Mouse (Mus musculus) T-helper 17 cell (primary cell): ENCODE measurements around the gene Fabp1.

Source experiments
- in situ Hi-C, 2 experiments: fragments of 300-600 bp; cut with MboI, MseI; formaldehyde crosslinking; loops; 1 replicate in 1 of 2; 2 replicates in 1 of 2; pipeline ENCODE4 v1.15.1; 2025; ENCODE audit warnings: high pct_unique_total_duplicates in 2 of 2

The Fabp1 gene

GRCm38 (mm10) chr6:71208691-71209090 is 9.1 kb downstream of the Fabp1 start:
- in situ Hi-C loops = no loop called here

- in situ Hi-C loops = no loop called here
Measured at GRCm38 (mm10) chr6:71211917-71212316, 12.3 kb downstream of the Fabp1 start.

DNA sequence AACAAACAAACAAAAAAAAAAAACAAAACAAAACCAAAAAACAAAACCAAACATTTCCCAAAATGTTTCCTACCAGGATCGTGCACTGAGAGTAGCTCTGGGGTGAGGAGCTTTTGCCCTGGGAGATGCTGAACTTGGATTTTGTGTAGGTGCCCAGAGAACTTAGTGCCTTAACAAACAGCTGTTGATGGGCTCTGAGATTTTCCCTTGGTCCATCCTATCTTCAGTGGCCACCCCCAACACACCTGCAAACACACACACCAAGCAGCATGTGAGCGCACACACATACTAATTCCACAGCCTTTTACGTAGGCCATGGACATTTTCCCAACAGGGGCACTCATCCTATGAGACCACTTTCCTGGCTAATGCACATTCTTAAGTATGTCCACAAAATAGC is 12.8 kb downstream of the Fabp1 start:
- in situ Hi-C loops = no loop called here

DNA sequence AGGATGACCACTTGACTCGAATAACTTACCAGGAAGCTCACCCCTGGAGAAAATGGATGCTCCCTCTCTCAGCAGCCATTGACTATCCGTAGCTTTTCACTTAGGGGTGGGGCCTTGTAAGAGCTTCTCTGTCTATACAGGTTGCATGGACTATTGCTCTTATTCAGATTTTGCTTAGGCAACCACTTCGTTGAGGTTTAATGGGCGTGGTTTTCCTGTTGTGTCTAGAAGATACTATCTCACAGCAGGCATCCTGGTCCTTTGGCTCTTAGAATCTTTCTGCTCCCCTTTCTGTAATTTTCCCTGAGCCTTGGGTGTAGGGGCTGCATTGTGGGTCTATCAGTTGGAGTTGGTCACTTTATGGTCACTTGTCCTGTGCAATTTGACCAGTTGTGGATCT is 21.9 kb downstream of the Fabp1 start:
- in situ Hi-C loops = no loop called here

- in situ Hi-C loops = no loop called here
Measured at GRCm38 (mm10) chr6:71224184-71224943, 24.7 kb downstream of the Fabp1 start.

DNA sequence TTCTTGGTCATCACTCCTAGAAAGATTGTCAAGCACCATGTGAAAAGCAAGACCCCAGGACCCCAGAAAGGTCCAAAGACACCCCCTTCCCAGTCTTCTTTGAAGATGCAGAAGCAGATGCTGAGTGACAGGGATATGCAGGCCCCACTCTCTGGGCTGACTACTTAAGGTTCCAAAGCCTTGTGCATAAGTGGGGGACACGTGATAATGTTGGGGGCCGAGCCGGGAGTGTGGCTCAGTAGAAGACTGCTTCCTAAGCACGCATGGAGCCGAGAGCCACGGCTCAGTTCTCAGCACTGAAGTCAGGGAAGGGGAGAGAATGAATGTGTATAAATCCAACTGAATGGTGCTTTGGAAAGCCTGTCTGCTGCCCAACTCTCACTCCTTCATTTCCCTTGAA is 26.9 kb downstream of the Fabp1 start:
- in situ Hi-C loops = no loop called here

GRCm38 (mm10) chr6:71227157-71227770 is 27.6 kb downstream of the Fabp1 start:
- in situ Hi-C loops = no loop called here

DNA sequence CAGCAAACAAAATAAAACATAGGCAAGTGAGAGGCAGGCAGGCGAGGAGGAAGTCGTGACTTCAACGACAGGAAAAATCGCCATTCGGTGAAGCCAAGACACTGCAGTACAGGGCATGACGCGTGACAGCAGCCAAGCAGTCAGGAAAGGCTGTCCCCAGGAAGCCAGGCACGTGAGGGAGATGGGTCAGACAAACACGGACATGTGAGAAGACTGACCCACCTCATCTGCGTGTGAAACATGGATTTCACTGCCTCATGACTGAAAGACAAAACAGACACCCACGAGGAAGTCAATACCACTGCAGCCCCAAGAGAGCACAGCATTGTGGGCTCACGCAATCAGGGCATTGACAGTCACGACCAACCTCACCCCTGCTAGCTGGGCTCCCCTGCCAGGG is 35.5 kb downstream of the Fabp1 start:
- in situ Hi-C loops = no loop called here

- in situ Hi-C loops = no loop called here
Measured at GRCm38 (mm10) chr6:71235944-71236343, 36.3 kb downstream of the Fabp1 start.

DNA sequence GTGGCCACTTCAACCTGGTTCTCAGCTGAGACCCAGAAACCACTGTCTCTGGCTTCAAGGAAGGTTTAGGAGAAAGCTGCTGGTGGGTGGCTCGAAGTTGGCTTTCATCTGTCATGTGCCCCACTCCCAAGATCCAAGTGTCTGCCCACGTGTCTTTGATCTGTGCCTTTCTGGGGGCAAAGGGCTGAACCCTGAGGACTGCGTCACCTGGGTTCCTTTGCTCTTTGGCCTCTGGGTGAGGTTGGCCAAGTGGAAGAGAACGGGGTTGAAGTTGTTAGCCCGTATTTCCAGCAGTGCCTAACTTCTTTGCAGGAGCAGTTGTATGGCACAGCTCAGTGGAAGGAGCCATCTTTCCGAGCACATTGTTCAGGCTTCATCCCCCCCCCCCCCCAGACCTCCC is 36.9 kb downstream of the Fabp1 start:
- in situ Hi-C loops = no loop called here

- in situ Hi-C loops = no loop called here
Measured at GRCm38 (mm10) chr6:71237031-71237431, 37.4 kb downstream of the Fabp1 start.

- in situ Hi-C loops = no loop called here
Measured at GRCm38 (mm10) chr6:71239069-71239750, 39.6 kb downstream of the Fabp1 start.

DNA sequence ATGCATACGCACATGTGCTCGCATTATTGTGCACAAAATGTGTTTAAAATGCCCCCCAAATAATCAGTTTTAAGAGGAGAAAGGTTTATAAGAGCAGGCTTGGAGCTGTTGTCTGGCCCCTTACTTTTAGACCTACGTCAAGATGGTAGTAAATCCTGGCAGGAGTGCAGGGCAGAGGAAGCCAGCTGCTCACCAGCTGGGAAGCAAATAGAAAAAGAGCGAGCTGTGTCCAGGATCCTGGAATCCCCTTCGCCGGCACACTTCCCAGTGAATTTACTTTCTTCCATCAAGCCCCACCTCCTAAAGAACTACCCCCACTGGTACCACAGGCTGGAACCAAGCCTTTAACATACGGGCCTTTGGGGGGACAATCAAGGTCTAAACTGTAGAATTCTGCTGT is 41.2 kb downstream of the Fabp1 start:
- in situ Hi-C loops = loop anchor here in 1 of 2 experiments (5.0 kb wide), 1 partner anchor 51 kb away; no protein-coding TSS in a partner anchor

DNA sequence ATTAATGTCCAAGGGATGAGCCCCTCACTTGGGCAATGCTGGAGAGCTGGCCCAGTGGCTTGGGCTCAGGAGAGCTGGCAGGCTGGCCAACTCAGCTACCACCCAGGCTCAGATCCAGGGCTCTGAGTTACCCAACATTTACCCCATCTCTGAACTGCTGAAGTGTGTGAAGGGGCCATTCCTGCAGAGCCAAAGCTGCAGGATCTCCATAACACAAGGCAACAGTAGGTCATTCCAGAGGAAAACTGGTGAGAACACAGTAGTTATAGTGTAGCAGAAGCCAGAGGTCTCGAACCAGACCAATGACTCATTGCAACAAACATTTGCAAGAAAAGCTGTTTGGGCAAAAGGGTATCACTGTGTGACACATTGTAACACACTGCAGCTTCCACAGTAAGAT is 43.2 kb downstream of the Fabp1 start:
- in situ Hi-C loops = loop anchor here in 1 of 2 experiments (5.0 kb wide), 1 partner anchor 49 kb away; no protein-coding TSS in a partner anchor

DNA sequence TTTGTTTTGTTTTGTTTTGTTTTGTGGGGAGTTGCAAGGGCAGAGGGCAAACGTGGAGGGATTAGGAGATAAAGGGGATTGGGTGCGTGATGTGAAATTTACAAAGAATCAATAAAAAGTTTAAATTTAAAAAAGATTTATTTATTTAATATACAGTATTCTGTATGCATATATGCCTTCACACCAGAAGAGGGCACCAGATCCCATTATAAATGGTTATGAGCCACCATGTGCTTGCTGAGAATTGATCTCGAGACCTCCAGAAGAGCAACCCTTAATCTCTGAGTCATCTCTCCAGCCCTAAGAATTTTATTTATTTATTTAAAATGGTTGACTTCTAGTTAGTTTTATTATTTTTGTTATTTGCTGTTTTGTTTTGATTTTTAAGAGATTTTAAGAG is 43.6 kb downstream of the Fabp1 start:
- in situ Hi-C loops = loop anchor here in 1 of 2 experiments (5.0 kb wide), 1 partner anchor 49 kb away; no protein-coding TSS in a partner anchor

DNA sequence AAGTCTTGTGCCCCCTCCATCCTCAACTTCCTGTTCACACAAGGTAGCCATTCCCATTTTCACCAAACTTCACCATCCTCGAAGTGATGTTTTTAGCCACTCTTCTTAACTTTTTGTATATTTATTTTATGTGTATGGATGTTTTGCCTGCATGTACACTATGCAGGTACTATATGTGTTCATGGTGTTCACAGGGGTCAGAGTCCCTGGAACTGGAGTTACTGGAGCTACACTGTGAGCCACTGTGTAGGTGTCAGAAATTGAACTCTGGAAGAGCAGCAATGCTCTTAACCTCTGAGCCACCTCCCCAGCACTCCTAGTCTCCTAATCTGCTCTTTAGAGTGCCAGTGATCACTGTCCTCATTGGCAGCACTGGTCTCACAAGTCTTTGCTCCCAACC is 48.8 kb downstream of the Fabp1 start:
- in situ Hi-C loops = no loop called here

GRCm38 (mm10) chr6:71249615-71250014 is 50.0 kb downstream of the Fabp1 start:
- in situ Hi-C loops = no loop called here

DNA sequence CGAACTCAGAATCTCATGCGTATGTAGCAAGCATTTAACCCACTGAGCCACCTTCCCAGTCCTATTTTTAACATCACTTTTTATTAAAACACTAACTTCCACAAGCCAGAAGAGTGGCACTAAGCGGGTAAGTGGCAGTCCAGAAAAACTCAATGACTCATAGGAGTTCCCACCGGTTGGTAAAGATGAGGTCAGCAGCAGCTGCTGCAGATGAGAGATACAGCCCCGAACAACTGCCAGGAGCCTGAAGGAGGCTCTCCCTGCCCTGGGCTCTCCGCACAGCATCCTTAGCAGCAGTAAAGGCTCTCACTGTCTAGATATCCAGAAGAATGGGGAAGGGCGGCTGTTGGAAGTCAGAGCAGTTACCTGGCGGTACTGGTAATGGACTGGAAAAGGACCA is 51.3 kb downstream of the Fabp1 start:
- in situ Hi-C loops = no loop called here

DNA sequence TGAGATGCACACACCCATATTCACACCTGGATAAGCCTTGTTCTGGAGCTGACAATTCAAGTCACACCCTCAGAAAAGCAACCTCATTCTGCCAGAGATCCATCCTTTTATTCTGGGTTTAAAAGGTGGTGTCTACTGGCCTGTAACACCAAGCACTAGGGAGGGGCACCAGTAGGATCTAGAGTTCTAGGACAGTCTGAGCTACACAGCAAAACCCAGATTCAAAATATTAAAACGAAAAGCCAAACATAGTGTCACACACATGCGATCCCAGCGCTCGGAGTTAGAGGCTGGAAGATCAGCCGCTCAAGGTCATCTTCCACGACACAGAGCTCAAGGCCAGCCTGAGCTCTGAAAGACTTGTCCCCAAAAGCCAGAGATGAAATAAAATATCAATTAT is 54.8 kb downstream of the Fabp1 start:
- in situ Hi-C loops = no loop called here
